Mouse (Mus musculus): ENCODE data around the gene Ufd1. TPM values are rescaled to one million over a fixed set of nuclear protein-coding genes. Genes with fewer than 3 reads are reported as not detected.

Ufd1 gene
- polyA plus RNA-seq, 1 experiment from 2014 or later = 120 TPM

DNA sequence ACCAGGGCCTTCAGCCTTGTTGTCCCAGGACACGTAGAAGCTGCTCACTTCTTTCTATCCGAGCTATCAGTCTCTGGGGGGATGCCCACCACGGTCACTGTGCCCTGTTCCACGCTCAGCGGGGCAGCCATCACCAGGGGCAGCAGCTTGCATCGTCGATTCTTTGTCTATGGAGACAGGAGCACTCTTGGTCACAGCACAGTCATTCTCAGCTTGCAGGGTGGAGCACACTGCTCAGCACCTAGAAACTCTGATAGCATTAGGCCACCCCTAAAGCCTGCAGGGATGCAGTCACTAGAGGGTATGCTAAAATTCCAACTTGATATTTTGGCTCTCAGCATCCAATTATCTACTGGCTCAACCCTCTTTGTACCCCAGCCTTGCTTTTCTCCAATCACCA is 26.6 kb upstream of the Ufd1 start:
- WGBS = 90% methylated on average over 7 of the region's 7 CpGs
- no peak overlapping the region for H3K4me2 ChIP-seq
- ATAC-seq (ENCODE audit: insufficient number of reproducible peaks, insufficient read depth, low FRiP score, low TSS enrichment, low read depth) = no peak
- no peak overlapping the region for H3K4me3 ChIP-seq (replicated peaks)
- no peak overlapping the region for H3K9ac ChIP-seq (replicated peaks)
- no peak overlapping the region for H3K27ac ChIP-seq
- no peaks in the 10 kb centered on the region for H3K9me3 ChIP-seq
- H3K4me1 ChIP-seq (replicated peaks) = no peaks in the 10 kb centered on the region
- peaks cover 90% of the 10 kb centered on the region for H3K36me3 ChIP-seq
- H3K27me3 ChIP-seq = peaks cover 2% of the 10 kb centered on the region; the same call in 1 of the 2 replicates

- ATAC-seq (ENCODE audit: insufficient number of reproducible peaks, insufficient read depth, low FRiP score, low TSS enrichment, low read depth) = no peak
- Histone ChIP-seq H3K4me3 (replicated peaks) (no peak overlapping the region), H3K4me2 (no peak overlapping the region), H3K4me1 (replicated peaks) (no peaks in the 10 kb centered on the region), H3K27ac (no peak overlapping the region), H3K9ac (replicated peaks) (no peak overlapping the region), H3K9me3 (no peaks in the 10 kb centered on the region), H3K36me3 (peaks cover 90% of the 10 kb centered on the region), H3K27me3 (no peaks in the 10 kb centered on the region)
- 94% methylated on average over 1 of the region's 1 CpGs for WGBS
Measured at GRCm38 (mm10) chr16:18785485-18785884, 26.1 kb upstream of the Ufd1 start.

DNA sequence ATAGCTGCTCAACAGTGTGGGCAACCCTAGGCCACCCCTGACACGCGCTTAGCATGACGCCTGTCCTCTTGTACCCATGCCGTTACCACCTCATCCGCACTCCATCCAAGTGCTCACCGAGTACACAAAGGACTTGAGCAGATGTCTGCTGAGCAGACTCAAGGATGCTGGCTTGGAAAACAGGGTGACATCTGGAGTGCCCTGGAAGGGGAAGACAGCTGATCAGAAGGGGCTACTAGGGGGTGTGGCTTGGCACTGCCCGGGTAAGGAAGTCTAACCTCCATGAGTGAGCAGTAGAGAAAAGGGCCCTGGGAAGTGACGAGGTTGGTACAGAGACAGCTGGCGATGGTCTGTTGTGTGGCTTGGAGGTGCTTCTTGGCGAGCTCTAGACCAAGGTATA is 24.9 kb upstream of the Ufd1 start:
- no peak for ATAC-seq (ENCODE audit: insufficient number of reproducible peaks, insufficient read depth, low FRiP score, low TSS enrichment, low read depth)
- 94% methylated on average over 10 of the region's 10 CpGs for WGBS
- H3K4me2 ChIP-seq = no peak overlapping the region
- H3K27me3 ChIP-seq = no peaks in the 10 kb centered on the region
- H3K9ac ChIP-seq (replicated peaks) = no peak overlapping the region
- no peak overlapping the region for H3K27ac ChIP-seq
- H3K4me1 ChIP-seq (replicated peaks) = no peaks in the 10 kb centered on the region
- no peak overlapping the region for H3K4me3 ChIP-seq (replicated peaks)
- H3K9me3 ChIP-seq = no peaks in the 10 kb centered on the region
- H3K36me3 ChIP-seq = peaks cover 90% of the 10 kb centered on the region

- no peak for ATAC-seq (ENCODE audit: insufficient number of reproducible peaks, insufficient read depth, low FRiP score, low TSS enrichment, low read depth)
- Histone ChIP-seq H3K36me3 (peaks cover 92% of the 10 kb centered on the region), H3K4me3 (replicated peaks) (no peak overlapping the region), H3K9ac (replicated peaks) (no peak overlapping the region), H3K27ac (no peak overlapping the region), H3K4me1 (replicated peaks) (no peaks in the 10 kb centered on the region), H3K4me2 (no peak overlapping the region), H3K27me3 (no peaks in the 10 kb centered on the region), H3K9me3 (no peaks in the 10 kb centered on the region)
- 89% methylated on average over 10 of the region's 10 CpGs for WGBS
Measured at GRCm38 (mm10) chr16:18788627-18789406, 22.8 kb upstream of the Ufd1 start.

DNA sequence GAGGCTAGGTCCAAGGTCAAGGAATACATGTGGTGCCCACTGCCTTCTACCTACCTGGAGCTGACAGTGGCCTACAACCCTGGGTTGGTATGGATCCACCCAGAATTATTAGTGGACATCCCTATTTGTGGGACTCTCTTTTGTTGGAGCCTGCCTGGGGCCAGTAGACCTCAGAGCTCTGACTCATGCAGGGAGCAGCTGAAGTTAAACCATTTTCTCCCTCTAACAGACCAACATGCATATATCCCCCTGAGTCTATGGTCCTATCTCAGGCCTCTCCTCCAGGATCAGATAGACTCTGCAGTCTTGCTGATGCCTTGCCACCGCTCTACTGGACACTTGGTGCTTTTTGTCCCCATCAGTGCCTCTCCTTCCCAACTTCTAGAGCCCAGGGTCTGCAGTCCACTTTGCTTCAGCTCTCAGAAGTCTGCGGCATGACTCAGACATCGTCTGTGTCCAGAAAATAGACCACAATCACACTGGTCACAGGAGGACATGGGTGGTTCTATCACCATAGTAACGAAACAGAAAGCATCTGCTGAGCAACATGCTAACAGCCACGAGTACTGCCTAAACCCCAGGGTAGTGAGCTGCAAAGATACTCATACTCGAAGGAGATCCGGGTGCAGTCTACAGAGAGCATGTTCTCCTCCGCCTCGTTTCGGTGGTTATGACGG is 16.2 kb upstream of the Ufd1 start:
- H3K27me3 ChIP-seq = no peaks in the 10 kb centered on the region
- peaks cover 96% of the 10 kb centered on the region for H3K36me3 ChIP-seq
- WGBS = 90% methylated on average over 11 of the region's 11 CpGs
- no peaks in the 10 kb centered on the region for H3K4me1 ChIP-seq (replicated peaks)
- ATAC-seq (ENCODE audit: insufficient number of reproducible peaks, insufficient read depth, low FRiP score, low TSS enrichment, low read depth) = no peak
- no peak overlapping the region for H3K9ac ChIP-seq (replicated peaks)
- H3K4me2 ChIP-seq = no peak overlapping the region
- no peak overlapping the region for H3K4me3 ChIP-seq (replicated peaks)
- H3K27ac ChIP-seq = no peak overlapping the region
- no peaks in the 10 kb centered on the region for H3K9me3 ChIP-seq

GRCm38 (mm10) chr16:18796645-18797044 is 14.9 kb upstream of the Ufd1 start:
- H3K36me3 ChIP-seq = peaks cover 96% of the 10 kb centered on the region
- no peak overlapping the region for H3K9ac ChIP-seq (replicated peaks)
- no peak for ATAC-seq (ENCODE audit: insufficient number of reproducible peaks, insufficient read depth, low FRiP score, low TSS enrichment, low read depth)
- H3K4me3 ChIP-seq (replicated peaks) = no peak overlapping the region
- WGBS = 90% methylated on average over 7 of the region's 7 CpGs
- no peaks in the 10 kb centered on the region for H3K4me1 ChIP-seq (replicated peaks)
- H3K9me3 ChIP-seq = no peaks in the 10 kb centered on the region
- H3K27ac ChIP-seq = no peak overlapping the region
- no peak overlapping the region for H3K4me2 ChIP-seq
- no peaks in the 10 kb centered on the region for H3K27me3 ChIP-seq

DNA sequence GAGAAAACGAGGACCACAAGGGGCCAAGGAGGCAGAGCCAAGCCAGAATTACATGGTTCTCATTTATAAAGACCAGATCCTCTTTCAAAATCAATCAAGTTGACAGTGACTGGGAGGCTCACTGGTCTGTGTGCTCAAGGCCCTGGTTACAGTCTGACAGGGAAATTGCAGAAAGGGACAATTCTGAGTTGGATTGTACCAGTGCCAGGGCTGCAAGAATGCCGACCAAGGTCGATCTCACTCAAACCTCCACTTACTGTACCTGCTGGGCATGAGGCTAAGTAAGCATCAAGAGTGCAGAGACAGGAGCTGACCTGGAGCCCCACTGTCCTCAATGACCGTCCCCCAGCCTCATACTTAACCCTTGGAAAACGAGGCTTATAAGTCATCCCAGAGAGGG is 13.4 kb upstream of the Ufd1 start:
- no peak for ATAC-seq (ENCODE audit: insufficient number of reproducible peaks, insufficient read depth, low FRiP score, low TSS enrichment, low read depth)
- Histone ChIP-seq H3K4me3 (replicated peaks) (no peak overlapping the region), H3K36me3 (peaks cover 85% of the 10 kb centered on the region), H3K4me2 (no peak overlapping the region), H3K9me3 (no peaks in the 10 kb centered on the region), H3K27me3 (no peaks in the 10 kb centered on the region), H3K9ac (replicated peaks) (no peak overlapping the region), H3K4me1 (replicated peaks) (no peaks in the 10 kb centered on the region), H3K27ac (no peak overlapping the region)
- 85% methylated on average over 5 of the region's 5 CpGs for WGBS

DNA sequence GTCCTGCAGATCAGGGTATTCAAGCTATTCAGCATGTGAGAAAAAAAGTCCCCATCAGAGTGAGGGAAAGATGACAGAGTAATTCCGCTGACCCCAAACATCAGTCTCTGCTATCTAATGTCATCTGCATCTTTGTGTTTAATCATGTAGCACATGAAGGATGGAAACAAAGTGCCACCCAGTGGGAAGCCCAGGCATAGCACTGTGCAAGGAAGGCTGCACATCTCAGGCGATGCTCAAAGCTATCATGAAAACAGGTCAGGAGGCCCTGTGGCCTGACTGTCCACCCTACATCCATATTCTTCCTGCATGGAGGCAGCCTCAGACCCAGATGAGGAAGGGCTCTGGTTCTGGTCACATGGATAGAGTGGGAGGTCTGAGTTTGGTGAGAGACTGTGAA is 12.7 kb upstream of the Ufd1 start:
- WGBS = 77% methylated on average over 2 of the region's 2 CpGs
- Histone ChIP-seq H3K36me3 (peaks cover 81% of the 10 kb centered on the region), H3K4me2 (no peak overlapping the region), H3K27ac (no peak overlapping the region), H3K4me1 (replicated peaks) (no peaks in the 10 kb centered on the region), H3K9ac (replicated peaks) (no peak overlapping the region), H3K9me3 (no peaks in the 10 kb centered on the region), H3K4me3 (replicated peaks) (no peak overlapping the region), H3K27me3 (no peaks in the 10 kb centered on the region)
- ATAC-seq (ENCODE audit: insufficient number of reproducible peaks, insufficient read depth, low FRiP score, low TSS enrichment, low read depth) = no peak

DNA sequence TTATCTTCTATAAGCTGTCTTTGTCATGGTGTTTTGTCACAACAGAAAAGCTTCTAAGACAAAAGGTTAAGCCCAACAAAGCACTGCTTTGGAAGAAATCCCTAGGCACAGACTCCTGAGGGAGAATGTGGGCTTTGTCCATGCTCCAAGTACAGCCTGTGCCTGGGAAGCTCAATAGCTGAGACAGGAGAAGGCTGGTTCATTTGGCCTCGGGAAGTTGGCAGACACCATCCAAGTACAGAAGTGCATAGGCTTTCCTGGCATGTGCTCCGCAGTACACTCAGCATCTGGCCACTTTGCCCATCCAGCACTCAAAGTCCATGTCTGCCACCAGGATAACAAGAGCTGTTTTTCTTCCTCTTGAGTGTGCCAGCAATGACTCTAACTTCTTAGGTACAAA is 5.8 kb upstream of the Ufd1 start:
- Histone ChIP-seq H3K4me2 (no peak overlapping the region), H3K36me3 (peaks cover 68% of the 10 kb centered on the region), H3K27me3 (no peaks in the 10 kb centered on the region), H3K4me3 (replicated peaks) (no peak overlapping the region), H3K9me3 (no peaks in the 10 kb centered on the region), H3K27ac (no peak overlapping the region), H3K4me1 (replicated peaks) (peaks cover 6% of the 10 kb centered on the region; the same call in 1 of the 2 replicates), H3K9ac (replicated peaks) (no peak overlapping the region)
- ATAC-seq (ENCODE audit: insufficient number of reproducible peaks, insufficient read depth, low FRiP score, low TSS enrichment, low read depth) = no peak
- WGBS = 94% methylated on average over 2 of the region's 2 CpGs

DNA sequence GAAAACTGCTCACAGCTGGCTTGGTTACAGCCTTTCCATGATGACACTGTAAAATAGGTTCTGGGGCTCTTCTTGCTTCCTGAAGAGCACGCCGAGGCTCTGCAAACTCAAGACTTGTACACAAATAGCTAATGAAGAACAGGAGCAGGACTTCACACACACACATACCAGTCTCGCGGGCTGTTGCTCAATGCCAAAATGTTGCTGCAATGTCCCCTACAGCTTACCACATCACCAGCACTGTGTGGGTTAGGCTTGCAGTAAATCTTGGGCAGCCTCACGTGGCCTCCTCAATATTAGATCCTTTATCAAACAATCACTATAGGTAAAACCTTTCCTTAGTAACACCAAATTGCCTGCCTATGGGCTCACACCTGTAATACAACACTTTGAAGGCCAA is 2.6 kb upstream of the Ufd1 start:
- Histone ChIP-seq H3K9ac (replicated peaks) (no peak overlapping the region), H3K27ac (no peak overlapping the region), H3K4me3 (replicated peaks) (no peak overlapping the region), H3K36me3 (peaks cover 51% of the 10 kb centered on the region), H3K9me3 (no peaks in the 10 kb centered on the region), H3K4me2 (no peak overlapping the region), H3K4me1 (replicated peaks) (peaks cover 20% of the 10 kb centered on the region), H3K27me3 (no peaks in the 10 kb centered on the region)
- WGBS = 93% methylated on average over 5 of the region's 5 CpGs
- no peak for ATAC-seq (ENCODE audit: insufficient number of reproducible peaks, insufficient read depth, low FRiP score, low TSS enrichment, low read depth)

- Histone ChIP-seq H3K27me3 (no peaks in the 10 kb centered on the region), H3K9ac (replicated peaks) (peak overlapping the region; percentile 61), H3K36me3 (peaks cover 52% of the 10 kb centered on the region), H3K4me1 (replicated peaks) (peaks cover 20% of the 10 kb centered on the region), H3K4me3 (replicated peaks) (peak overlapping the region; percentile 78), H3K27ac (peak overlapping the region; percentile 82; the same call in 1 of the 2 replicates), H3K9me3 (no peaks in the 10 kb centered on the region), H3K4me2 (peak overlapping the region; percentile 81)
- 8% methylated on average over 5 of the region's 5 CpGs for WGBS
- peak; percentile 20 for ATAC-seq (ENCODE audit: insufficient number of reproducible peaks, insufficient read depth, low FRiP score, low TSS enrichment, low read depth)
Measured at GRCm38 (mm10) chr16:18811032-18811431, 547 bp upstream of the Ufd1 start.
